Mouse (Mus musculus): ENCODE measurements around the gene Eid2b. TPM values are rescaled to one million over a fixed set of nuclear protein-coding genes. Genes with fewer than 3 reads are reported as not detected.

Eid2b gene
- polyA plus RNA-seq, 1 experiment from 2014 or later = 37.7 TPM

DNA sequence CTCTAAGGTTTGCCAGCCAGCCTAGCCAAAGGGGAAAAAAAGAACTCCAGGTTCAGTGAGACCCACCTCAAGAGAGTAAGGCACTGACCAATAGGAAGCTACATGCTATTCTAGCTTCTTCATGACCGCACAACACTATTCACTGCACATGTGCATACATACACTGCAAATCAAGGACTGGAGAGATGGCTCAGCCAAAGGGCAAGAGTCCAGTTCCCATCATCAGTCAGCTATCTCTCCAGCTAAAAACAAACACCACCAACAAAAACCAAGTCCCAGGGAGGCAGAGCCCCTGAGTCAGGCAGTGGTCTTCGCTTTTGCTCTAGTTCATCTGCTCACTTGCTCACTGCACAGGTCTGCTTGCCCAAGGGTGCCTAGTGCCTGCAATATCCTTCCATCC lies 50.7 kb downstream of the Eid2b start:
- Histone ChIP-seq H3K27me3 (replicated peaks) (no peaks in the 10 kb centered on the region), H3K9me3 (replicated peaks) (no peaks in the 10 kb centered on the region), H3K4me1 (no peaks in the 10 kb centered on the region), H3K27ac (replicated peaks) (no peak overlapping the region), H3K36me3 (peaks cover 78% of the 10 kb centered on the region), H3K4me3 (replicated peaks) (no peak overlapping the region), H3K4me2 (no peak overlapping the region), H3K9ac (replicated peaks) (no peak overlapping the region)
- 90% methylated on average over 2 of the region's 2 CpGs for whole genome bisulfite sequencing
- ATAC-seq (ENCODE audit: low FRiP score) = no peak

Other genes with a start within 250 kb of the Eid2b start
- gene Psmc4, start 227.6 kb upstream of the Eid2b start, polyA plus RNA-seq (2015; fragmentation: Nextera tagmentation; extraction: Ambion mirVana) = 275 and 280 TPM in 2 replicates
- 0.75 and 3.0 TPM in 2 replicates for gene Fcgbp, start 206.5 kb upstream of the Eid2b start, polyA plus RNA-seq (2015; fragmentation: Nextera tagmentation; extraction: Ambion mirVana)
- gene 9530053A07Rik, start 148.3 kb upstream of the Eid2b start, polyA plus RNA-seq (2015; fragmentation: Nextera tagmentation; extraction: Ambion mirVana) = 0.06 and 0.17 TPM in 2 replicates
- gene Fbl, start 108.0 kb upstream of the Eid2b start, polyA plus RNA-seq (2015; fragmentation: Nextera tagmentation; extraction: Ambion mirVana) = 70.8 and 88.2 TPM in 2 replicates
- gene Dyrk1b, start 98.3 kb upstream of the Eid2b start, polyA plus RNA-seq (2015; fragmentation: Nextera tagmentation; extraction: Ambion mirVana) = 10.7 and 10.9 TPM in 2 replicates
- gene Eid2, start 9.9 kb upstream of the Eid2b start, polyA plus RNA-seq (2015; fragmentation: Nextera tagmentation; extraction: Ambion mirVana) = 6.9 and 18.2 TPM in 2 replicates
- gene Selenov, start 13.4 kb downstream of the Eid2b start, polyA plus RNA-seq (2015; fragmentation: Nextera tagmentation; extraction: Ambion mirVana) = 1.8 and 2.4 TPM in 2 replicates
- gene Dll3, start 24.5 kb downstream of the Eid2b start, polyA plus RNA-seq (2015; fragmentation: Nextera tagmentation; extraction: Ambion mirVana) = 18.6 and 19.8 TPM in 2 replicates
- gene Timm50, start 34.3 kb downstream of the Eid2b start, polyA plus RNA-seq (2015; fragmentation: Nextera tagmentation; extraction: Ambion mirVana) = 125 and 136 TPM in 2 replicates
- gene Supt5, start 61.0 kb downstream of the Eid2b start, polyA plus RNA-seq (2015; fragmentation: Nextera tagmentation; extraction: Ambion mirVana) = 92.8 and 101 TPM in 2 replicates
- gene Rps16, start 72.9 kb downstream of the Eid2b start, polyA plus RNA-seq (2015; fragmentation: Nextera tagmentation; extraction: Ambion mirVana) = 467 and 619 TPM in 2 replicates
- gene Plekhg2, start 94.9 kb downstream of the Eid2b start, polyA plus RNA-seq (2015; fragmentation: Nextera tagmentation; extraction: Ambion mirVana) = 21.4 and 26.5 TPM in 2 replicates
- gene Zfp36, start 102.5 kb downstream of the Eid2b start, polyA plus RNA-seq (2015; fragmentation: Nextera tagmentation; extraction: Ambion mirVana) = 4.2 and 7.5 TPM in 2 replicates
- 48.4 and 50.0 TPM in 2 replicates for gene Med29, start 115.0 kb downstream of the Eid2b start, polyA plus RNA-seq (2015; fragmentation: Nextera tagmentation; extraction: Ambion mirVana)
- 89.3 and 96.0 TPM in 2 replicates for gene Paf1, start 115.2 kb downstream of the Eid2b start, polyA plus RNA-seq (2015; fragmentation: Nextera tagmentation; extraction: Ambion mirVana)
- gene Gmfg, start 159.7 kb downstream of the Eid2b start, polyA plus RNA-seq (2015; fragmentation: Nextera tagmentation; extraction: Ambion mirVana) = 5.3 and 33.8 TPM in 2 replicates
- gene Lrfn1, start 174.2 kb downstream of the Eid2b start, polyA plus RNA-seq (2015; fragmentation: Nextera tagmentation; extraction: Ambion mirVana) = 16.0 and 18.7 TPM in 2 replicates
- gene Ifnl2, start 232.7 kb downstream of the Eid2b start, polyA plus RNA-seq (2015; fragmentation: Nextera tagmentation; extraction: Ambion mirVana) = not detected in 2 replicates
- not detected in 2 replicates for gene Ifnl3, start 245.1 kb downstream of the Eid2b start, polyA plus RNA-seq (2015; fragmentation: Nextera tagmentation; extraction: Ambion mirVana)

Data from neural tube, embryonic 15.5 days (tissue).